Mouse (Mus musculus) spleen, adult 2 months (tissue): ENCODE measurements around the gene Tmem132d. TPM values are rescaled to one million over a fixed set of nuclear protein-coding genes. Genes with fewer than 3 reads are reported as not detected.

Source experiments
- DNase-seq, 2 experiments: peaks; one replicate each; pipeline versions ENCODE4 v3.0.0 to v3.0.0-alpha.2; 2012 to 2021; ENCODE audit warnings: low spot score in 2 of 2, low read depth in 1 of 2
- H3K27ac ChIP-seq: fragments of 200-500 bp; 2 replicates; pipeline ENCODE4 v1.5.1; 2012; ENCODE audit warnings: low read length, inconsistent platforms; ENCODE audit not compliant: insufficient read depth
- H3K27me3 ChIP-seq: fragments of 200-500 bp; 2 replicates; pipeline ENCODE4 v1.6.1; 2012; ENCODE audit warnings: mild to moderate bottlenecking, moderate library complexity, low read length, inconsistent platforms; ENCODE audit not compliant: control insufficient read depth, insufficient read depth
- H3K36me3 ChIP-seq: fragments of 200-500 bp; 2 replicates; pipeline ENCODE4 v1.6.1; 2012; ENCODE audit warnings: mild to moderate bottlenecking, low read length, inconsistent platforms; ENCODE audit not compliant: control insufficient read depth, insufficient read depth
- H3K4me1 ChIP-seq: fragments of 200-500 bp; 2 replicates; pipeline ENCODE4 v1.6.1; 2011; ENCODE audit warnings: inconsistent platforms; ENCODE audit not compliant: control insufficient read depth, insufficient read depth, insufficient read length
- H3K4me3 ChIP-seq: fragments of 200-500 bp; 2 replicates; pipeline ENCODE4 v1.5.1; 2011; ENCODE audit warnings: mild to moderate bottlenecking, inconsistent platforms; ENCODE audit not compliant: insufficient read depth, insufficient read length; ENCODE audit errors: extremely low read depth
- CTCF ChIP-seq: fragments of 200-500 bp; IDR thresholded peaks from 2 replicates; pipeline ENCODE4 v1.5.1; 2011; ENCODE audit warnings: mild to moderate bottlenecking, inconsistent platforms; ENCODE audit not compliant: insufficient read depth, insufficient read length, insufficient replicate concordance; ENCODE audit errors: extremely low read depth
- POLR2A ChIP-seq: fragments of 200-500 bp; IDR thresholded peaks from 2 replicates; pipeline ENCODE4 v1.6.1; 2011; ENCODE audit warnings: low read depth, low read length, inconsistent platforms
- WGBS: fragments of 180-500 bp; shearing (Covaris S2); methylation state at CpG from one replicate; pipeline ENCODE4 v1.1.7; 2018; 5-methylcytosine and 5-hydroxymethylcytosine counted together
- polyA plus RNA-seq: library from polyadenylated mRNA; depleted of rRNA; stranded (reverse); fragments of >200 nt; gene quantifications from 2 replicates; pipeline ENCODE4 v1.2.3, GENCODE M21; 2012

Gene Tmem132d
- polyA plus RNA-seq, 1 experiment: not detected

- no peak for DNase-seq
- WGBS: 75% methylated on average over 7 of the region's 7 CpGs
Observed at GRCm38 (mm10) chr5:128388358-128389141, 44.3 kb downstream of the Tmem132d start.

GRCm38 (mm10) chr5:128369814-128370213, 63.1 kb downstream of the Tmem132d start:
- H3K36me3 ChIP-seq: no peaks in the 10 kb centered on the region
- no peak for DNase-seq
- WGBS: 92% methylated on average over 3 of the region's 3 CpGs
- H3K4me1 ChIP-seq: no peaks in the 10 kb centered on the region
- no peaks in the 10 kb centered on the region for H3K27me3 ChIP-seq
- H3K4me3 ChIP-seq: no peak overlapping the region
- TF ChIP-seq CTCF: no peak
- no peak overlapping the region for H3K27ac ChIP-seq

More at GRCm38 (mm10) chr5:128388358-128389141, 44.3 kb downstream of the Tmem132d start:
- TF ChIP-seq POLR2A (no peak), CTCF (no peak)
- Histone ChIP-seq H3K4me3 (no peak overlapping the region), H3K36me3 (no peaks in the 10 kb centered on the region), H3K27me3 (no peaks in the 10 kb centered on the region), H3K27ac (no peak overlapping the region), H3K4me1 (no peaks in the 10 kb centered on the region)

- no peak for DNase-seq
- Histone ChIP-seq H3K27me3 (no peaks in the 10 kb centered on the region), H3K4me3 (no peak overlapping the region), H3K4me1 (no peaks in the 10 kb centered on the region), H3K36me3 (no peaks in the 10 kb centered on the region), H3K27ac (no peak overlapping the region)
- 96% methylated on average over 7 of the region's 7 CpGs for WGBS
- TF ChIP-seq CTCF: no peak
- TF ChIP-seq POLR2A: no peak
Observed at GRCm38 (mm10) chr5:128369111-128369510, 63.8 kb downstream of the Tmem132d start.

GRCm38 (mm10) chr5:128365261-128365985, 67.5 kb downstream of the Tmem132d start:
- H3K27me3 ChIP-seq: no peaks in the 10 kb centered on the region
- H3K27ac ChIP-seq: no peak overlapping the region
- 93% methylated on average over 3 of the region's 3 CpGs for WGBS
- TF ChIP-seq POLR2A (no peak), CTCF (no peak)
- DNase-seq: no peak
- H3K36me3 ChIP-seq: no peaks in the 10 kb centered on the region
- no peaks in the 10 kb centered on the region for H3K4me1 ChIP-seq
- H3K4me3 ChIP-seq: no peak overlapping the region

GRCm38 (mm10) chr5:128360946-128361675, 71.8 kb downstream of the Tmem132d start:
- Histone ChIP-seq H3K27ac (no peak overlapping the region), H3K4me1 (no peaks in the 10 kb centered on the region), H3K36me3 (no peaks in the 10 kb centered on the region), H3K4me3 (no peak overlapping the region), H3K27me3 (no peaks in the 10 kb centered on the region)
- 74% methylated on average over 23 of the region's 23 CpGs for WGBS
- TF ChIP-seq POLR2A: no peak
- no peak for TF ChIP-seq CTCF
- no peak for DNase-seq

- Histone ChIP-seq H3K4me1 (no peaks in the 10 kb centered on the region), H3K27me3 (no peaks in the 10 kb centered on the region), H3K36me3 (no peaks in the 10 kb centered on the region), H3K27ac (no peak overlapping the region), H3K4me3 (no peak overlapping the region)
- 45% methylated on average over 2 of the region's 2 CpGs for WGBS
- TF ChIP-seq CTCF (no peak), POLR2A (no peak)
- no peak for DNase-seq
Observed at GRCm38 (mm10) chr5:128348835-128349234, 84.0 kb downstream of the Tmem132d start.
